ENCODE assay signal across 8 mouse cellular contexts in the genomic region with DNA sequence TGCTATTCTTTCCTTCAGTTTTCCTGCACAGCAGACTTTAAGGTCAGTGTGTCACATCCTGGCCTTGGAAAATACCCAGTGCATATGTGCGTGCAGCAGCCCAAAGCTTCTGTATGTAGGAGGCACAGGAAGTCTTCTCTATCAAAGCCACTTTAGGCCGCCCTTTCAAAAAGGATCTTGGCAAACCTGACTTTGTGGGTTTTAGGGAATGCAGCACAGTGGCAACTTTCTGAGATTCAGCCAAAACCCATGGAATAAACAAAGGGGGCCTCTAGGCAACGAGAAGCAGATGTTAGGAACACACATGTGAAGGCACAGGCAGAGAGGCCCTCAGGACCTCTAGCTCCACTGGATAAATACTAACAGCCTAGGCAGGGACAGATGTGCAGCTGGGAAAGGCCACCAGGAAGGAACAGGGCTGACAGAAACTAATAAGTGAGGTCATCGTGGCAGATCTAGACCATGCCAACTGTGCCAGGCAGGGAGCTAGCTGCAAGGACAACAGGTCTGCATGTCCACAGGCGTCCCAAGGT. TPM values are rescaled to one million over a fixed set of nuclear protein-coding genes. Genes with fewer than 3 reads are reported as not detected.
A peak's percentile ranks its signal among the peaks of the same experiment; 100 is the strongest.
DNase-seq lines count a peak whose midpoint lies in the region; ATAC-seq lines count a peak whose summit lies in the region.

No protein-coding gene starts in this region.

- H3K9me3 ChIP-seq in intestine, embryonic 16.5 days (ENCODE audit: control insufficient read depth, low read length): no peaks in the 10 kb centered on the region
- no peaks in the 10 kb centered on the region for H3K9me3 ChIP-seq in neural tube, embryonic 13.5 days

- H3K27me3 ChIP-seq in intestine, embryonic 16.5 days (replicated peaks; ENCODE audit: control insufficient read depth, insufficient read depth, low read length): no peaks in the 10 kb centered on the region
- no peaks in the 10 kb centered on the region for H3K27me3 ChIP-seq in neural tube, embryonic 13.5 days

- 0 out of 2 replicates have a peak, but pooled peaks have one; percentile 16 for ATAC-seq in intestine, embryonic 16.5 days
- ATAC-seq in neural tube, embryonic 13.5 days (ENCODE audit: low read depth): no peak

- peaks cover 25% of the 10 kb centered on the region for H3K4me1 ChIP-seq in intestine, embryonic 16.5 days (ENCODE audit: control insufficient read depth, insufficient read depth, low read length)
- H3K4me1 ChIP-seq in neural tube, embryonic 13.5 days (replicated peaks): peaks cover 32% of the 10 kb centered on the region

- 46% methylated on average over 5 of the region's 5 CpGs for WGBS in intestine, embryonic 16.5 days
- 71% methylated on average over 5 of the region's 5 CpGs for WGBS in neural tube, embryonic 13.5 days

- no peak overlapping the region for H3K4me3 ChIP-seq in intestine, embryonic 16.5 days (ENCODE audit: low read length)
- H3K4me3 ChIP-seq in neural tube, embryonic 13.5 days: no peak overlapping the region

- DNase-seq in cerebellum, adult 11-12 months: peak; percentile 58
- DNase-seq in cerebellum, postnatal 25 days: no peak
- DNase-seq in ovary, postnatal 36 days (ENCODE audit: low spot score): peak; percentile 15
- DNase-seq in ovary, postnatal 14 days (ENCODE audit: low spot score): no peak
- no peak for DNase-seq in cerebellum, adult 8-10 months
- no peak for DNase-seq in right cerebral cortex, adult 2 months (ENCODE audit: low spot score in 2 of 2)

- H3K27ac ChIP-seq in intestine, embryonic 16.5 days (ENCODE audit: low read length): peak overlapping the region; percentile 46
- H3K27ac ChIP-seq in neural tube, embryonic 13.5 days (replicated peaks): peak overlapping the region; percentile 68

- H3K9ac ChIP-seq in intestine, embryonic 16.5 days (ENCODE audit: low read depth, low read length): no peak overlapping the region
- no peak overlapping the region for H3K9ac ChIP-seq in neural tube, embryonic 13.5 days

- H3K4me2 ChIP-seq in intestine, embryonic 16.5 days (ENCODE audit: low read depth, low read length): no peak overlapping the region
- H3K4me2 ChIP-seq in neural tube, embryonic 13.5 days: no peak overlapping the region

- H3K36me3 ChIP-seq in intestine, embryonic 16.5 days (ENCODE audit: control insufficient read depth, insufficient read depth, low read length): no peaks in the 10 kb centered on the region
- peaks cover 20% of the 10 kb centered on the region for H3K36me3 ChIP-seq in neural tube, embryonic 13.5 days

RNA-seq across cellular contexts. Expression of a gene that starts 51.0 kb away (rescaled TPM):
- 81.0 and 95.2 TPM in 2 replicates for polyA plus RNA-seq in intestine, embryonic 16.5 days (2015; fragmentation: Nextera tagmentation; extraction: Ambion mirVana)
- 30.6 and 38.5 TPM in 2 replicates for polyA plus RNA-seq in neural tube, embryonic 13.5 days (2015; fragmentation: Nextera tagmentation; extraction: Ambion mirVana)

Comparison
In these comparisons a context has a peak if more than half of its experiments do, and no peak if none do; other contexts are left out.
1. DNase-seq: peak in cerebellum, adult 11-12 months (single experiment) and ovary, postnatal 36 days (single experiment); none in cerebellum, postnatal 25 days (0 of 2), ovary, postnatal 14 days (single experiment), cerebellum, adult 8-10 months (single experiment) and right cerebral cortex, adult 2 months (0 of 2).